15 mouse cellular contexts compared by ENCODE assay signal in genomic region chr7:139253462-139253861, GRCm38 (mm10). TPM values are rescaled to one million over a fixed set of nuclear protein-coding genes. Genes with fewer than 3 reads are reported as not detected.
DNase-seq lines count a peak whose midpoint lies in the region; ATAC-seq and TF ChIP-seq lines count a peak whose summit lies in the region.
"Had no signal": no experiment of that assay in that cellular context is flagged by ENCODE, and none has a peak within 500 bp of the region (broad histone marks: within the 10 kb centered on the region; RNA-seq: fewer than 3 reads in every experiment).

No protein-coding gene starts in this region.

- no peak for TF ChIP-seq CTCF in kidney, postnatal 0 days (IDR thresholded peaks at IDR 0.05; ENCODE audit: low read depth)

- no peak for ATAC-seq in kidney, postnatal 0 days (replicated peaks; ENCODE audit: low FRiP score, low read depth)
- ATAC-seq in limb, embryonic 13.5 days (ENCODE audit: low FRiP score, low read depth) = no peak
- ATAC-seq: hindbrain, postnatal 0 days had no signal

- H3K27ac ChIP-seq in kidney, postnatal 0 days = peak overlapping the region; percentile 14; the same call in 1 of the 2 replicates
- no peak overlapping the region for H3K27ac ChIP-seq in limb, embryonic 13.5 days
- H3K27ac ChIP-seq: hindbrain, postnatal 0 days; neural tube, embryonic 12.5 days had no signal

- intact Hi-C loops in heart, postnatal 10 days (cut with DNase I) = loop anchor here (2.0 kb wide), 1 partner anchor 13 kb away; no protein-coding TSS in a partner anchor
- intact Hi-C loops in left cerebral cortex, postnatal 4 days (cut with DNase I) = no loop called here

- H3K4me2 ChIP-seq in kidney, postnatal 0 days (ENCODE audit: low read length) = no peak overlapping the region
- H3K4me2 ChIP-seq in limb, embryonic 13.5 days (replicated peaks) = no peak overlapping the region
- H3K4me2 ChIP-seq: liver, embryonic 11.5 days; neural tube, embryonic 12.5 days had no signal

- no peak overlapping the region for H3K9ac ChIP-seq in kidney, postnatal 0 days (ENCODE audit: low read depth, low read length)
- H3K9ac ChIP-seq in limb, embryonic 13.5 days = 0 out of 2 replicates have a peak overlapping the region, but pooled peaks have one; percentile 31
- H3K9ac ChIP-seq: neural tube, embryonic 12.5 days had no signal

- H3K4me3 ChIP-seq in kidney, postnatal 0 days (replicated peaks; ENCODE audit: low read depth, low read length) = no peak overlapping the region
- H3K4me3 ChIP-seq in limb, embryonic 13.5 days = no peak overlapping the region
- H3K4me3 ChIP-seq: neural tube, embryonic 12.5 days had no signal

- H3K27me3 ChIP-seq in kidney, postnatal 0 days (ENCODE audit: insufficient read depth, low read length) = no peaks in the 10 kb centered on the region
- peaks cover 11% of the 10 kb centered on the region for H3K27me3 ChIP-seq in limb, embryonic 13.5 days

- H3K36me3 ChIP-seq in kidney, postnatal 0 days (ENCODE audit: insufficient read depth, low read length) = peaks cover 11% of the 10 kb centered on the region
- peaks cover 29% of the 10 kb centered on the region for H3K36me3 ChIP-seq in limb, embryonic 13.5 days

- H3K9me3 ChIP-seq in kidney, postnatal 0 days (replicated peaks; ENCODE audit: low read length) = no peaks in the 10 kb centered on the region
- no peaks in the 10 kb centered on the region for H3K9me3 ChIP-seq in limb, embryonic 13.5 days
- H3K9me3 ChIP-seq: neural tube, embryonic 12.5 days had no signal

- peak; percentile 91 for DNase-seq in heart, adult 11 months
- no peak for DNase-seq in heart, postnatal 10 days
- no peak for DNase-seq in kidney, postnatal 0 days (ENCODE audit: low spot score)
- DNase-seq in kidney, postnatal 10 days = no peak
- peak; percentile 38 for DNase-seq in ZHBTc4 (ENCODE audit: low read depth, low spot score)
- no peak for DNase-seq in left cerebral cortex, postnatal 4 days
- DNase-seq in left cerebral cortex, adult 11 months (ENCODE audit: low spot score) = no peak
- DNase-seq: adrenal gland, adult 8-10 months; cerebellum, adult 9-10 months; gastrocnemius, postnatal 36 days had no signal

- H3K4me1 ChIP-seq in kidney, postnatal 0 days (replicated peaks; ENCODE audit: insufficient read depth, low read length) = peaks cover 30% of the 10 kb centered on the region
- peaks cover 51% of the 10 kb centered on the region for H3K4me1 ChIP-seq in limb, embryonic 13.5 days

- WGBS in kidney, postnatal 0 days = 67% methylated on average over 3 of the region's 3 CpGs
- WGBS in limb, embryonic 13.5 days = 64% methylated on average over 3 of the region's 3 CpGs

RNA-seq across cellular contexts. Expression of gene Pwwp2b, which starts 5.2 kb away (rescaled TPM):
- 1 to 10 TPM; 8.1 to 9.8 TPM for total RNA-seq in heart, postnatal 10 days (2021)
- polyA plus RNA-seq in kidney, postnatal 0 days (2015; fragmentation: Nextera tagmentation; extraction: Ambion mirVana) = 9.4 and 10.2 TPM in 2 replicates
- polyA plus RNA-seq in limb, embryonic 13.5 days (2015; fragmentation: Nextera tagmentation; extraction: Ambion mirVana) = 10.7 and 11.7 TPM in 2 replicates
- total RNA-seq in left cerebral cortex, postnatal 4 days (2021) = 1 to 10 TPM; 6.2 to 6.7 TPM

RNA-seq across cellular contexts. Expression of gene Stk32c, which starts 40.4 kb away (rescaled TPM):
- total RNA-seq in heart, postnatal 10 days (2021) = 1 to 10 TPM; 2.8 to 4.6 TPM
- polyA plus RNA-seq in kidney, postnatal 0 days (2015; fragmentation: Nextera tagmentation; extraction: Ambion mirVana) = 0.19 and 0.25 TPM in 2 replicates
- polyA plus RNA-seq in limb, embryonic 13.5 days (2015; fragmentation: Nextera tagmentation; extraction: Ambion mirVana) = 0.13 and 0.17 TPM in 2 replicates
- 10 to 100 TPM; 53.9 to 59.5 TPM for total RNA-seq in left cerebral cortex, postnatal 4 days (2021)
- total RNA-seq: megakaryocyte progenitor cell, adult 5-6 weeks had no signal
- polyA plus RNA-seq: liver, embryonic 11.5 days had no signal

RNA-seq across cellular contexts. Expression of gene Lrrc27, which starts 40.7 kb away (rescaled TPM):
- 10 to 100 TPM in 1 of 2 experiments, 1 to 10 TPM in 1; 9.3 to 10.0 TPM for total RNA-seq in heart, postnatal 10 days (2021)
- 2.1 and 4.1 TPM in 2 replicates for polyA plus RNA-seq in kidney, postnatal 0 days (2015; fragmentation: Nextera tagmentation; extraction: Ambion mirVana)
- 1.8 and 2.3 TPM in 2 replicates for polyA plus RNA-seq in limb, embryonic 13.5 days (2015; fragmentation: Nextera tagmentation; extraction: Ambion mirVana)
- total RNA-seq in left cerebral cortex, postnatal 4 days (2021) = 1 to 10 TPM; 5.4 to 6.5 TPM

Comparison
In these comparisons a context has a peak if more than half of its experiments do, and no peak if none do; other contexts are left out.
1. DNase-seq: peak in heart, adult 11 months (single experiment) and ZHBTc4 (single experiment); none in heart, postnatal 10 days (0 of 2), kidney, postnatal 0 days (single experiment), kidney, postnatal 10 days (single experiment), left cerebral cortex, postnatal 4 days (single experiment) and left cerebral cortex, adult 11 months (single experiment).
2. RNA of gene Stk32c, which starts 40.4 kb away (total RNA-seq): 53.9 to 59.5 TPM in left cerebral cortex, postnatal 4 days; 2.8 to 4.6 TPM in heart, postnatal 10 days; every median in the first group is over 4 times any median in the second.